Mouse (Mus musculus) 416B (cell line): ENCODE results near the gene Nfix.

Experiments used
- DNase-seq: peaks from one replicate; pipeline ENCODE4 v3.0.0; 2011; ENCODE audit warnings: low read depth

The Nfix gene

DNA sequence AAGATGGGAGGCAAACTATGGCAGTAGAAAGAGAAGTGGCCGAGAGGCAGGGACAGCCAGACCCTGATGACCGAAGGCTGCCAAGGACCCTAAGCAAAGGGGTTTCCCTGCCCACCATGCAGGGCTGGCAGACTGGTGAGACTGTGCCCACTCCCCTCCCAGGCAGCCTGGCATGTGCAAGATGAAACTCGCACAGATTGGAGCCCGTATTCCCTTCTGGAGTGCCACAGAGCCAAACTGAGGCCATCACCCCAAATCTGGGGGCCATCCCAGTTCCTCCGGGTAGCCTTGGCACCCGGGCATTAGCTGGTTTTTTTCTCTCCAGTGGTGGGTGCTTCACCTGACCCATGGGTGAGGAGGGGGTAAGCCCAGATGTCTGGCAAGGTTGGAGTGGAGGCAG, 2.2 kb downstream of the Nfix start:
- DNase-seq: no peak

DNA sequence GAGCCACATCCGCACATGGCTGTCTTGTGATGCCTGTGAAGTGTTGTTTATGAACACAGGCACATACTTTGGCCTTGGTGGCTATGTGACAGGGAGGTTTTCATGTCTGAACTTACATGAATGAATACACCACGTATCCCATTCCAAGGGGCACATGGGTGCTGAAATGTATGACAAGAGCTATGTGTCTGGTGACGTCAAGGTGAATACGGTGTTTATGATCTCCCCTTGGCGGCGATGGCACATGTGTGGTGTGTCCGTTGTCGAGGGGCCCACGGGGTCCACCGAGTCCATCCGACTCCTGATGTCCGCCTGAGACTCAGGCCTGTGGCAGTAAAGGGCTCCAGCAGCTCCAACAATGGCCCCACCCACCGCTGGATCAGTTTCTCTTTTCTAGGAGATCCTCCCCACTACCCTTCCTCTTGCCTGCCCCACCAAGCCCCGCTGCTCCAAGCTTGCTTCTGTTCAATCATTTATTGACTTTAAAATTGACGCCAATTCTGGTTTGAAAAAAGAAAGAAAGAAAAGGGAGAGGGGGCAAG, 2.8 kb downstream of the Nfix start:
- no peak for DNase-seq

DNA sequence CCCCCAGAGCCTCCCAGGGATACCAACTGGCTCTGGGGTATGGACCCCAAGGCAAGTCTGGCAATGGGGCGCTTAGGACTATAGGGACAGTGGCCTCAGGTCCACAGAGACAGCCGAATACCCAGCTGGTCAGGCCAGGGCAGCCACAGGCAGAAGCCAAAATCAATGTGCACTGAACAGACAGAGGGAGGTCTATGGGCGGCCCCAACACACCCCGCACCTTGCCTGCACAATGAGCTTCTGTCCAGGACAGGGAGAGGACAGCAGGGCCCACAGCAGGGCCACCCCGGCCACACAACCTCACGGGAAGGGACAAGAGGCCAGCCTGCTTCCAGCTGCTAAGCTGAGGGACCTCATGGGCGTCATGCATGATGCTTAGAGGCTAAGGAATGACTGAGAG, 5.7 kb downstream of the Nfix start:
- no peak for DNase-seq

DNA sequence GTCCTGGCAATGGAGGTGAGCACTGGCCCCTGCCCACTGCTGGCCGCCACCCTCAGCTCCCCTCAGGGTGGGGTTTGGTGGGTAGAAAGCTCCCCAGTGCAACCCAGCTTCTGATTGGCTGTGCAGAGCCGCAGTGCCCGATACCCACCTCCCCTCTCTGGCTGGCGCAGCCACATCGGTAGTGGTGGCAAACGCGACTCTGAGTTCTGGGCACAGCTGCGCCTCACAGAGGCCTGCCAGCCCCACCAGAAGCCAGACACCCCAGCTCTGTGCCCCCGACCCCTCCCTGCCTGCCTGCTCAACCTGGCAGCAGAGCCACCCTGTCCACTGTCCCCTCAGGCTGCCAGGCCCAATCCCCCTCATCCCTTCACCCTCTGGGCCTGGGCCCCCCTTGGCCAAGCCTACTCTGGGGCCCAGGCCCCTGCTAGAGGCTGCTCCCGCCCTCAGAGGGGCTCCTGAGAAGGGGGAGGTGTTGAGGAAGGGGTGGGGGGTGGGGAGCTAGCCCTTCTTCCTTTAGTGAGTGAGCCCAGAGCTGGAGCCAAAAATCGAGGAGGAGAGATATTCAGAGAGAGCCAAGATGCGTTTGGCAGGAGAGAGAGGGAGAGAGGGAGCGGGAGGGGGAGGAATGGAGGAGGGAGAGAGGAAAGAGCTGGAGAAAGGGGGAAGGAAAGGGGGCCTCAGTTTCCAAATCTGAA, 6.2 kb downstream of the Nfix start:
- no peak for DNase-seq

DNA sequence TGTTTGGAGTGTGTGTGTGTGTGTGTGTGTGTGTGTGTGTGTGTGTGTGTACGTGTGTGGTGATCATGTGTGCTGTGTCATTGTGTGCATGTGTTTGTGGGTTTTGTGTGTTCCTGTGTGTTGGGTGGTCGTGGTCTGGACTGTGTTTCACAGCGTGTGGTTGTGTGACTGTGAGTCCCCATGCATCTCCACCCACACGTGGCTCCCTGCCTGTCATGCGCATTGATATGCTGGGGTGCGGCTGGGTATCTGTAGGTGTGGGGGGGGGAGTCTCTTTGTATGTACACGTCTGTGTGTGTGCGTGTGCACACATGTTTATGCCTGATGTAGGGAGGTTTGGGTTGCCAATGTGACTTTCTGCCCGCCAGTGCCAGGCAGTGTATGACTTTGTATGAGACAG, 7.0 kb downstream of the Nfix start:
- DNase-seq: no peak

DNA sequence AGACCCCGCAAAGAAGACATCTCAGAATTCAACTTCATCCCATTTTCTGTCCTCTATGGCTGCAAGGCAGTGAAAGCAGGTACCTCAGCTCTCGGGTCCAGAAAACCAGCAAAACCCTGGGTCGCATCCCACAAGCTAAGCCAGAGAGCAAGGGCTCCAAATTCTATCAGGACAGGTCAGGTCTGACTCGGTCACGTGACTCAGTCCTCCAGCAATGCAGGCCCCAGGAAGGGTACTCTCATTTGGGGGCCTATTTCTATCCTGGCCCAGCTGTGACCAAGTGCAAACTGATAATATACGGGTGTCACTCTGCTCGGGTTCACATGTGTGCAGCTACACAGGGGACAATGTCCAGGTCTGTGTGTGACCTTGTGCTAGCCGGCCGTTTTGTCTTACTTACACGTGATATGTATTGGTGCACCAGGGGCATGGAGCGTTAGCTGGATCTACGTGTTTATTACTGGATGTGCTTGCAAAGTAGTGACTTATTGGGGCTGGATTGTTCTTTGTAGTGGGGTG, 7.7 kb downstream of the Nfix start:
- no peak for DNase-seq

DNA sequence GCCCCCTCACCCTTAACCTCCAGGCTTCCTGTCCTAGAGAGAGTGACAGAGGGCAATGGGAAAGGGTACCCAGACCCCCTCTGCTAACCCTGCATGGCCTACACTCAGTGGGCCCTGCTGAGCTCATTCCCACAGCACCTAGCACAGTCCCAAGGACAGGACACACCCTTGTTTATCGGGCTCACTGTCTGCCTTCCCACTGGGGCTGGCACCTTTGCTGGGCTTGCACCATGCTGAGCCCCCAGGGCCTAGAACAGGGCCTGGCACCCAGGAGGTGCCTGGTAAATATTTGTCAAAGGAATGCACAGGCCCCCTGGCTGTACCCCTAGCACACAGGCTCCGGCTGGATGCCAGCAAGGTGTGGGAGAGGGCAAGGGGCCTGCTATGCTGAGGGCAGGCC, 9.6 kb downstream of the Nfix start:
- DNase-seq: no peak

DNA sequence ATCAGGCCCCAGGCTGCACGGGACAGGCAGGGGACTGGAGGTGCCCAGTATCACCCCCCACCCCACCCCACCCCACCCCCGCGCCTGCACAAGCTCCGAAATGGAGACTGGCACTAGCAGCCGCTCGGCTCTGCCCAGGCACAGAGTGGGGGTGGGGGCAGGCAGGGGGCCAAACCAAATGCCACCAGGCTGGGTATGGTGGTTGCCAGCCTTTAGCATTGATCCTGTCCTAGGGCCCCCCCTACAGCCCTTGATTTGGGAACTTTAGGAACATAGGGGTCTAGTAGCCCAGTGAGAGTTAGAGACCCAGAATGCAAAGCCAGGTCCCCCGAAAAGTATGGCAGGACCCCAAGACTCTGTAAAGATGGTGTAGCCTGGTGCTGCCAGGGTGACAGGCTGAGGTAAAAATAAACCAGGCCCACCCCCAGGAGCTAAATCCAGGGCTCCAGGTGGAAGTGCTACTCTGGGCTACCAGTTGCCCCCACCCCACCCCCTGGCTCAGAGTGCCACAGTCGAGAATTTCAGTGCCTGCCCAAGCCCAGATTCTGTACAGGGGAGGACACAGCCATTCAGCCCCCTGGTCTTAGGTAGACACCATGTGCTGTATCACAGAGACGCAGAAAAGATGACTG, 10.2 kb downstream of the Nfix start:
- no peak for DNase-seq

DNA sequence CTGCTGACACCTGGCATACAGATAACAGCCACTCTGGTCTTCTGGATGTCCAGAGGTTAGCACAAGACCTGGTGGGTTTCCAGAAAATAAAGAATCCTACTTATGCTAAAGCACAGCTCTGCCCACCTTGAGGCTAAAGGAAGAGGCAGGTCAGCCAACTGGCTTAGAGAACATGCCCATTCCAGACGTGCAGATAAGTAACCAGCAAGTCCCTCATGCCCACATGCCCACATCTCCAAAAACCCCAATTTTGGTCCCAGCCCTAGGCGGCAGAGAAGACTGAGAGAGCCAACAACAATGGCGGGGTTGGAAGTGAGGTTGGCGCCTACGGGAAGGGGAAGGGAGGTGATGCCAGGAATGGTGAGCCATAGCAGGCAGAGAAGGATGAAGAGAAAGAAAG, 10.8 kb downstream of the Nfix start:
- no peak for DNase-seq

DNA sequence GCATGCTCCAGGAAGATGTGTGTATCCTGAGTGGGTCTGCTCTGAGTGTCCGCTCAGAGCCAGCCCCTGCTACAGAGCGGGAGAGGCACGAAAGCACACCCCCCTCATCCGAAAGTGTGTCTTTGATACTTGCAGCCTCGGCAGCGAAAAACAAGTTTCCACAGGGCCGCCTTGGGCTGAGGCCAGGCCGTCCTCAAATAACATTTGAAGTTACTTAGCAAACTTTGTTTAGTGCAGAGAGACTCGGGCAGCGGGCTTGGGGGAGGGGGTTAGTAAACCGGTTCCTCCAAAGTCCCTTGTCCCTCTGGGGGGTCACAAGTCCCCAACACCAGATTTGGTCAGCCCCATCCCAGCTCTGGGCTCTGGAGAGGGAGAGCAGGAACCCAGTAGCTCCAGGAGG, 11.2 kb downstream of the Nfix start:
- DNase-seq: no peak

DNA sequence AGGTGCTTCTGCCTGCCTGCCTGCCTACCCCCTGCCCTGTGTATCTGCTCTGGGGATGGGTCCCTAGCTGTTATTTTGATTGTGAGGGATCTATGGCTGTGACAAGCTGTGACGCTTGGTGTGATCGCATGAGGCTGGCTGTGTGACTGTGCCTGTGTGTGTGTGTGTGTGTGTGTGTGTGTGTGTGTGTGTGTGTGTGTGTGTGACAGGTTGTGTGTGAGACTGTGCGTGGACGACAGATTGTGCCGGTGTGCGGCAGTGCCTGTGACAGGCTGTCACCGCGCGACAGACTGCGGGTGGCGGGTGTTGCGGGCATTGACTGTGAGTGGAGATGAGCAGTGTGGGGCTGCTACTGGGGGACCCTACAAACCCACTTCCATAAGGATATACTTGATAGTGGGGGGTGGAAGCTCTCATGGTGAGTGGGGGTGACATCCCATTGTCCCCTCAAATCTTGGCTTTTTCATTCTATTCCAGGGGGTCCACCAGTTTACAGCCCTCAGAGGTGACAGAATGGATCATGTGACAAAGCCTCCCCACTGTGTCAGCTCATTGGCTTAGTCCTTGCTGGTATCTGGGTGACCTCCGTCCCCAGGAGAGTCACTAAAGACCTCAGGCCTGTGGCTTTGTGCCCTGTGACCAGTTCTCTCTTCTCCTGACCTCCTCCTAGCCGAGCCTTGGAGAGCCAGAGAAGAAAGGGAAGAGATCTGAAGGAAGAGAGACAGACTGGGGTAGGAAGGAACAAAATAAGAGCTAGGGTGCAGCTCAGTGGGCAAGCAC, 12.4 kb downstream of the Nfix start:
- DNase-seq: no peak

DNA sequence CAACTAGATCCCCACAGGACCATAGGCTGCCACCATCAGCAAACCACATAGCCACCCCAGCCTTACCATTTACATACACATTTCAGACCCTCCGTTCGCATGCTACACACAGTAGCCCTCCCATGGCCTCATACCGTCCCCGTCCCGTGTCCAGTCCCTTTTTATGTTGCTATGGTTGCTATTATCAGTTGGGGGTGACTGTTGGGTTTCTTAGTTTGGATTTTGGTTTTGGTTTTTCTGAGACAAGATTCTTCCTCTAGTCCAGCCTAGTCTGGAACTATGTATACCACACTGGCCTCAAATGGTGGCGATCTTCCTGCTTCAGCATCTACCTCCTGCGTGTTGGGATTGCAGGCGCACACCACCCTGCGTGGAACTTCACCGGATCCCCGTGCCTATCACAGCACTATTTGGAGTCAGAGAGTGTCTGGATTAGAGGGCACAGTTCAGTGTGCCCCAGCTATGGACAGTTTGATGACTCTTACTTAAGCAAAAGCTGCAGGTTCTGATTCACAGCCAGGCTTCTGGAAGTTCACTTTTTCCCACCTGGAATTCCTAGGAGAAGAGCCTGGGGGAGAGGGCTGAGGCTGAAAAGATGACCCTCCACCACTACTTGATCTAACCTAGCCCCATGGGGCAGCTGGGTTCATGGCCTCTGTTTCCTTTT, 13.2 kb downstream of the Nfix start:
- DNase-seq: no peak

DNA sequence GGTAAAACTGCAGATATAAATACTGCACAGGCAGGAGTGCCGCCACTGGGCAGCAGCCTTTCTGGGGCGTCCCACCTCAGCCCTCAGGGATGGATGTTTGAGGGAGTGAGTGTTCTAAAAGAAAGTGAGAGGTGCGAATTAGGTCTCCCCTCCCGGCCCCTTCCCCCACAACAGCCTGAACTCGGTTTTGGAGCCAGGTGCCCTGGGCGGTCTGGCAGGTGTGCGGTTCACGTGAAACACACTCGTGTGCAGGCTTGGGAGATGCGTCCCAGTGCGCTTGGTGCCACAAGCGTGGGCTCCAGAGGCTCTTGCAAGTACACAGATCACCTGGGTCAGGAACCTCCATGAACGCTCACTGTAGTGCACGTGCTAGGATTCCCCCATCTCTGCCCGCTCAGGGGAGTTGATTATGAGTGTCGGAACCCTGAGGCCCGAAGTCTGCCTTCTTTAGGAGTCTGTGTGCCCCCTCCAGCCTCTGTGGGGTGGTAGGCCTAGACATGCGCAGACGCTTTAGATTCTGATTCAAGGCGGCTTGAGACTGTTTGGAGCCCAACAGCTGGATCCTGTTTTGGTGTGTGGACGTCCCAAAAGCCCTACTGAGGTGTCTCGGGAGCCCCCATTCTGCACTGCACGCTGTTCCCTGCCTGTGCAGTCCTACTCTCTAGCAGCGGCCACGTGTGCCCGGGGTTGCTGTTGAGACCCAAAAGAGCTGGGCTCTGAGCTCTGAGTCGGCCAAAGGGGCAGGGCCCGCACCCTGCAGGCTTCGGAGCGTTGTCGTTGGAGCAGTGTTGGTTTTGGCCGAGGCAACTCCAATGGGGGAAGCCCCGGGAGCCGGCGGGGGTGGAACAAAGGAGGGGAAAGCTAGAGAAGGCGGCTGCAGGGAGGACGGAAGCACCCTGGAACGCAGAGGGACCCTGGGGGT, 14.1 kb downstream of the Nfix start:
- DNase-seq: no peak

DNA sequence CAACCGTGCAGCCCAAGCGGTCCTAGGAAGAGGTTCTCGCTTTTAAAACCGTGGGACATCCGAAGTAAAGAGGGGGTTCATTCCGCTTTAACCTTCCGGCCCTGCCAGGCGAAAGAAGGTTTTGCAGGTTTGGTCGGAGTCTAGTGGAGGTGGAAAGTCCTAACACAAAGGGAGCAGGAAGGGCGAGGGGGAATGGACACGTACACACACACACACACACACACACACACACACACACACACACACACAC, 14.7 kb downstream of the Nfix start:
- DNase-seq: no peak

DNA sequence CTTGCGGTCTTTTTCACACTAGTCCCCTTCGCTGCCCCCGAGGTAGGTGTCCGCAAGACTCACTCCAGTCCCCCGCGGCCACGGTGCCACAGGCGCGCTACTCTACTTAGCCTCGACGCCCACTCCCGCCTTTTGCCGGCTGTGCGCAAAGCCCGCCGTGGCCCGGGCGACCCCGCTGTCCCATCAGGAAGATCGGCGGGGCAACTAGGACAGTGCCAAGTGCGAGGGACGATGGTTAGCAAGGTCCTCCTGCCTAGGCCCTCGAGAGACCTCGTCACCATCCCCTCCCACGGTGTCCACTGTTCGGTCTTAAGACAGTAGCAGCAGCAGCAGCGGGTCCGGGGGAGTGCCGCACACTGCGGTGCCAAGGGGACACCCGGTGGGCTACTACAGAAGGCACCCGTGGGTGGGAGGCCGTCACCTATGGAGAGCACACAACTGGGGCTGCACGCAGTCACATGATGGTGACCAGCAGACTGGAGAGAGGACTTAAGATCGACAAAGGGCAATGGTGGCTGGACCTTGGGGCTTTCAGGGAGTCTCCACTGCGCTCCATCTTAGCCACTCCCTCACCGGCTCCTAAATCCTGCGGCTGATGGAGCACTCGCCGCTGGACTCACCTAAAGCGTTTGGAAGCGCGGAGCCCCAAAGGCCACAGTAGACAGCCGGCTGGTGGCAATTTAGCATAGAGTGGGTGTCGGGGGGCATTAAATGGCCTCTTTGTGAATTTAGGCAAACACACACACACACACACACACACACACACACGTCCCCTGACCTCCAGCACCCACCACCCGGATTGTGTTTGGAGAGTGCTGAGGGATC, 15.3 kb downstream of the Nfix start:
- DNase-seq: no peak

DNA sequence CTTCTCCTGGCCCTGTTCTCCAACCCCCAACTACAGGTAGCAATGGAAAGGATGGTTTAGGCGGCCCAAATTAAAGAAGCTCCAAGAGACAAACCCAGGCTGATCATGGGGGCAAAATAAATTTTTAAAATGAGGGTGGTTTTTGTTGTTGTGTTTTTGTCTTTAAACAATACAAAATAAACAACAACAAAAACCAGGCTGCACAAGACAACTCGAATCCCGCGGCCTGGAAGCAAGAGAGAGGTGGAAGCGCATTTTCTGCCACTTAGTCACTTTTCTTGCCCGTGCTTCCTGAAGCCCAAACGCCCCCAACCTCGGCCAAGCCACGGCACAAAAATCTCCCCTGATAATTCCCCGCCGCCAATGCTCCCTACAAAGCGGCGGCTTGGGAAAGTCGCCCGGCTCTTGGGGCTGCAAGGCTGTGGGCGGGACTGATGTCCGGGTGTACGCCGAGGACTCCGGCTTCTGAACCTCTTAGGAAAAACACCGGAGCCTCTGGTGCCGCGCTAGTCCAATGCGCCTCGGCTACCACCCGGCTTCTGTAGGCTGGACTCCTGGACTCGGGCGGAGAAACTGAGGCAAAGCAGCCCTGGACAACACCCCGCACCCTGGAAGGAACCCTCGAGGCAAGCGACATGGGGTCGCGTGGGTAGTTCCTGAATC, 16.1 kb downstream of the Nfix start:
- no peak for DNase-seq

DNA sequence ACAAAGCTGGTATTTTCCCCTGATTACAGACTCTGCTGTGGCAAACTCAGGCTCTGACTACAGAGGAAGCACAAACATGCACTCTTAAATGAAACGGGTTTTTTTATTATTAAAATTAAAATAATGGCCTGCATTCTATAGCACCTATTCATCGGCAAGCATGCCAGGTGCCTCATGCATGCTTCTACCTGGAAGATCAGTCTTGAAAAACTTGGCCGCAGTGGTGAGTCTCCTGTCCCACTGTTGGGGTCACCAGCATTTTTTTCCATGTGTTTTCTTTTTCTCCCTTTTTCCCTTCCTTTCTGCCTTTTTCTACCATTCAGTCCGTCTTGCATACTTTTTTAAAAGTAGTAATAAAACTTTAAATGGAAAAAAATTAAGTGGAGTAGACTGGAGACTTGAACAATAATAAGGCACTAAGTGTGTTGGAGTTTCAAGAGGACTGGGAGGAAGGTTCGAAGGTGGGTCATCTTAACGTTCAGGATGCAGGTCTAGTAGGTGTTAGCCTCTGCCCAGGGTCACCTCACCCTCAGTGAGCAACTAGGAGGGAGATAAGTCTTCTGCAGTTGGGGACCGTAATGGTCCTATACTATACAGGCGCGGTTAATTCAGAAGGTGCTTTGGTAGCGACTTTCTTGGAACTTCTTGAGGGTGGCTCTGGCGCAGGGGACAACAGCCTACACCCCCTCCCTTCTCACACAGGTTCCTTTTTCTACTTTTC, 16.8 kb downstream of the Nfix start:
- no peak for DNase-seq

DNA sequence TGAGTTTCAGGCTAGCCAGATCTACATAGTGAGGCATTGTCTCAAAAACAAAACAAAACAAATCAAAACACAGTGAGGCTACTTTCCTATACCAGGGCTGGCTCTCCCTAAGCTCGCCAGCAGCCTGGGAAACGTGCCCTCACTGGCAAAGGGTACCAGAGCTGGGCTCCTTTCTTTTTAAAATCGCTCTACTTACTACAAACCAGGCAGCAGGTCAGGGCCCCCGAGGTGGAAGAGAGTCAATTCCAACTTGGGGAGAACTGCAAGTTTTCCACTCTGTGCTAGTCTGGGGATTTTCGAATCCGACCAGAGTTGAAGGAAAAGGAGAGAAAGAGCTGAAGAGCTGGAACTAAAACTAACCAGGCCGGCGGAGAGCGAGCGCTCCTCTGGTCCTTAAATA, 17.5 kb downstream of the Nfix start:
- no peak for DNase-seq
